Mouse (Mus musculus): ENCODE measurements around the gene Hras. TPM values are rescaled to one million over a fixed set of nuclear protein-coding genes. Genes with fewer than 3 reads are reported as not detected.

Gene Hras
- polyA plus RNA-seq, 2 experiments from 2014 or later, result 1.7 to 4.7 TPM

- no peak for ATAC-seq
Observed at GRCm38 (mm10) chr7:141213605-141214235, 19.9 kb upstream of the Hras start, which contains the start of gene Lmntd2. TSS of gene Lmntd2 (minus strand) at chr7:141214080.

- ATAC-seq, result no peak
Observed at GRCm38 (mm10) chr7:141213133-141213532, 19.3 kb upstream of the Hras start.

- ATAC-seq, result no peak
Observed at GRCm38 (mm10) chr7:141210606-141211131, 16.9 kb upstream of the Hras start.

GRCm38 (mm10) chr7:141210137-141210536 lies 16.3 kb upstream of the Hras start:
- ATAC-seq, result no peak

- ATAC-seq, result no peak
Observed at GRCm38 (mm10) chr7:141209526-141209925, 15.7 kb upstream of the Hras start.

- no peak for ATAC-seq
Observed at GRCm38 (mm10) chr7:141206182-141206937, 12.6 kb upstream of the Hras start.

- ATAC-seq, result no peak
Observed at GRCm38 (mm10) chr7:141205504-141205903, 11.7 kb upstream of the Hras start.

GRCm38 (mm10) chr7:141204546-141204945 lies 10.7 kb upstream of the Hras start:
- ATAC-seq, result no peak

- ATAC-seq, result no peak
Observed at GRCm38 (mm10) chr7:141198121-141198520, 4.3 kb upstream of the Hras start.

GRCm38 (mm10) chr7:141196619-141197282 lies 2.9 kb upstream of the Hras start:
- ATAC-seq, result no peak

GRCm38 (mm10) chr7:141195754-141196153 lies 1.9 kb upstream of the Hras start:
- no peak for ATAC-seq

- ATAC-seq, result peak; percentile 61
Observed at GRCm38 (mm10) chr7:141194830-141195229, 1.0 kb upstream of the Hras start.

GRCm38 (mm10) chr7:141194409-141194808 lies 604 bp upstream of the Hras start:
- no peak for ATAC-seq

GRCm38 (mm10) chr7:141193348-141193856 lies 403 bp downstream of the Hras start:
- ATAC-seq, result no peak

GRCm38 (mm10) chr7:141192776-141193347 lies 943 bp downstream of the Hras start:
- no peak for ATAC-seq

- no peak for ATAC-seq
Observed at GRCm38 (mm10) chr7:141191796-141192685, 1.8 kb downstream of the Hras start.

GRCm38 (mm10) chr7:141191036-141191435 lies 2.8 kb downstream of the Hras start:
- ATAC-seq, result no peak

- no peak for ATAC-seq
Observed at GRCm38 (mm10) chr7:141190220-141190619, 3.6 kb downstream of the Hras start.

- ATAC-seq, result no peak
Observed at GRCm38 (mm10) chr7:141188733-141189132, 5.1 kb downstream of the Hras start.

GRCm38 (mm10) chr7:141188194-141188593 lies 5.6 kb downstream of the Hras start:
- ATAC-seq, result no peak

GRCm38 (mm10) chr7:141176173-141176572 lies 17.6 kb downstream of the Hras start:
- peak; percentile 33 for ATAC-seq

GRCm38 (mm10) chr7:141175068-141175467 lies 18.7 kb downstream of the Hras start:
- no peak for ATAC-seq
